In genomic region chr17:44026378-44026777, GRCm38 (mm10) we compare ENCODE assay signal across 7 mouse cellular contexts. TPM values are rescaled to one million over a fixed set of nuclear protein-coding genes. Genes with fewer than 3 reads are reported as not detected.
DNase-seq lines count a peak whose midpoint lies in the region; ATAC-seq lines count a peak whose summit lies in the region.

No protein-coding gene starts in this region.

- peak; percentile 21 for DNase-seq in testis, postnatal 14 days (ENCODE audit: low spot score)
- DNase-seq in testis, postnatal 10 days (ENCODE audit: low spot score) = no peak
- DNase-seq in frontal cortex, adult 2 months (ENCODE audit: extremely low spot score in 1 of 2, low spot score in 1 of 2) = peak; percentile 13 to 52
- peak; percentile 29 to 42 for DNase-seq in layer of hippocampus, adult 8-10 months (ENCODE audit: low spot score in 2 of 2)
- peak; percentile 78 for DNase-seq in skeletal muscle tissue, adult 2 months (ENCODE audit: low read depth, low spot score)
- no peak for DNase-seq in urinary bladder, adult 18-20 months (ENCODE audit: low spot score in 2 of 2)

- ATAC-seq in megakaryocyte progenitor cell, adult 5-6 weeks (replicated peaks; ENCODE audit: poor library complexity) = no peak

RNA-seq across cellular contexts. Expression of gene Enpp5, which starts 52.2 kb away (rescaled TPM):
- 180 and 181 TPM in 2 replicates for polyA plus RNA-seq in frontal cortex, adult 2 months (2012; rRNA removed)
- 100 to 1,000 TPM; 149 to 186 (median 168) TPM for total RNA-seq in layer of hippocampus, adult 8-10 months (2022)
- total RNA-seq in megakaryocyte progenitor cell, adult 5-6 weeks (2015) = 5.2 and 5.6 TPM in 2 replicates
- total RNA-seq in megakaryocyte progenitor cell, adult 5-6 weeks (2017) = 9.1 and 12.2 TPM in 2 replicates

Comparison
In these comparisons a context has a peak if more than half of its experiments do, and no peak if none do; other contexts are left out.
1. DNase-seq: peak in testis, postnatal 14 days (single experiment), frontal cortex, adult 2 months (2 of 2), layer of hippocampus, adult 8-10 months (2 of 2) and skeletal muscle tissue, adult 2 months (single experiment); none in testis, postnatal 10 days (single experiment) and urinary bladder, adult 18-20 months (0 of 2).
2. RNA of gene Enpp5, which starts 52.2 kb away (total RNA-seq): 149 to 186 TPM in layer of hippocampus, adult 8-10 months; 5.2 to 12.2 TPM in megakaryocyte progenitor cell, adult 5-6 weeks; every median in the first group is over 10 times any median in the second.